In genomic region chr5:110839038-110839677, GRCm38 (mm10) we compare ENCODE assay signal across 8 mouse cellular contexts. TPM values are rescaled to one million over a fixed set of nuclear protein-coding genes. Genes with fewer than 3 reads are reported as not detected.
DNase-seq lines count a peak whose midpoint lies in the region; ATAC-seq and TF ChIP-seq lines count a peak whose summit lies in the region.

No protein-coding gene starts in this region.

- H3K9ac ChIP-seq in limb, embryonic 15.5 days: peak overlapping the region; percentile 54

- H3K27me3 ChIP-seq in thymus, adult 2 months (ENCODE audit: control insufficient read depth, insufficient read depth, low read length): no peaks in the 10 kb centered on the region
- H3K27me3 ChIP-seq in erythroblast, embryonic 14.5 days (ENCODE audit: control insufficient read depth): no peaks in the 10 kb centered on the region
- H3K27me3 ChIP-seq in limb, embryonic 15.5 days: no peaks in the 10 kb centered on the region
- no peaks in the 10 kb centered on the region for H3K27me3 ChIP-seq in small intestine, adult 2 months (ENCODE audit: control insufficient read depth, insufficient read depth, low read length)

- TF ChIP-seq CTCF in thymus, adult 2 months (IDR thresholded peaks at IDR 0.05; ENCODE audit: borderline replicate concordance, control insufficient read depth, extremely low read depth, insufficient read depth, low read length, poor library complexity): no peak
- TF ChIP-seq CTCF in small intestine, adult 2 months (IDR thresholded peaks at IDR 0.05; ENCODE audit: extremely low read depth, insufficient read length, insufficient replicate concordance, low read depth, low read length): no peak

- peak overlapping the region; percentile 71 for H3K4me3 ChIP-seq in thymus, adult 2 months (ENCODE audit: control insufficient read depth, insufficient read depth, low read length)
- peak overlapping the region; percentile 100 for H3K4me3 ChIP-seq in erythroblast, embryonic 14.5 days (replicated peaks)
- peak overlapping the region; percentile 82 for H3K4me3 ChIP-seq in limb, embryonic 15.5 days
- peak overlapping the region; percentile 89 for H3K4me3 ChIP-seq in small intestine, adult 2 months (ENCODE audit: low read depth, low read length)

- no peak for TF ChIP-seq POLR2A in thymus, adult 2 months (IDR thresholded peaks at IDR 0.05; ENCODE audit: control insufficient read depth, extremely low read depth, insufficient read depth, low read length, poor library complexity)
- TF ChIP-seq POLR2A in small intestine, adult 2 months (IDR thresholded peaks at IDR 0.05; ENCODE audit: low read depth, low read length): no peak

- no peak for DNase-seq in thymus, adult 2 months
- no peak for DNase-seq in thymus, postnatal 14 days
- no peak for DNase-seq in retina, embryonic 14.5 days (ENCODE audit: low spot score)
- no peak for DNase-seq in yolk sac, embryonic 10.5 days (ENCODE audit: low spot score)
- DNase-seq in gastrocnemius, adult 18-20 months (ENCODE audit: low spot score): no peak

- peak overlapping the region; percentile 76 for H3K4me2 ChIP-seq in limb, embryonic 15.5 days

- H3K36me3 ChIP-seq in thymus, adult 2 months (ENCODE audit: control insufficient read depth, insufficient read depth, low read length): no peaks in the 10 kb centered on the region
- H3K36me3 ChIP-seq in erythroblast, embryonic 14.5 days (ENCODE audit: control insufficient read depth): peaks cover 62% of the 10 kb centered on the region
- no peaks in the 10 kb centered on the region for H3K36me3 ChIP-seq in limb, embryonic 15.5 days
- H3K36me3 ChIP-seq in small intestine, adult 2 months (ENCODE audit: control insufficient read depth, insufficient read depth, low read length): peaks cover 1% of the 10 kb centered on the region; the same call in 1 of the 2 replicates

- H3K27ac ChIP-seq in thymus, adult 2 months (ENCODE audit: control insufficient read depth, insufficient read depth, low read length): no peak overlapping the region
- peak overlapping the region; percentile 87 for H3K27ac ChIP-seq in limb, embryonic 15.5 days
- H3K27ac ChIP-seq in small intestine, adult 2 months (ENCODE audit: insufficient read depth, low read depth, low read length): peak overlapping the region; percentile 73

- ATAC-seq in limb, embryonic 15.5 days (ENCODE audit: insufficient number of reproducible peaks, low FRiP score, low TSS enrichment, low read depth): peak; percentile 52

- WGBS in thymus, adult 2 months: 6% methylated on average over 28 of the region's 28 CpGs
- WGBS in limb, embryonic 15.5 days: 4% methylated on average over 28 of the region's 28 CpGs
- 3% methylated on average over 28 of the region's 28 CpGs for WGBS in small intestine, adult 2 months

- H3K9me3 ChIP-seq in erythroblast, embryonic 14.5 days (ENCODE audit: control insufficient read depth, low read length): no peaks in the 10 kb centered on the region
- H3K9me3 ChIP-seq in limb, embryonic 15.5 days: no peaks in the 10 kb centered on the region

- 0 out of 2 replicates have a peak, but pooled peaks cover 2% of the 10 kb centered on the region for H3K4me1 ChIP-seq in thymus, adult 2 months (replicated peaks; ENCODE audit: control insufficient read depth, insufficient read depth, low read length)
- H3K4me1 ChIP-seq in erythroblast, embryonic 14.5 days (ENCODE audit: control insufficient read depth): peaks cover 71% of the 10 kb centered on the region
- peaks cover 12% of the 10 kb centered on the region for H3K4me1 ChIP-seq in limb, embryonic 15.5 days
- H3K4me1 ChIP-seq in small intestine, adult 2 months (ENCODE audit: control insufficient read depth, insufficient read depth, insufficient read length, low read length): no peaks in the 10 kb centered on the region; the same call in 1 of the 2 replicates

RNA-seq across cellular contexts. Expression of gene Hscb, which starts 0.4 kb away (rescaled TPM):
- 20.6 and 23.1 TPM in 2 replicates for polyA plus RNA-seq in thymus, adult 2 months (2012; rRNA removed)
- polyA plus RNA-seq in erythroblast, embryonic 14.5 days (2012): 19.1 and 22.4 TPM in 2 replicates
- 24.6 and 25.9 TPM in 2 replicates for polyA plus RNA-seq in limb, embryonic 15.5 days (2015; fragmentation: Nextera tagmentation; extraction: Ambion mirVana)
- 6.2 and 10.5 TPM in 2 replicates for polyA plus RNA-seq in small intestine, adult 2 months (2012; rRNA removed)
- total RNA-seq in gastrocnemius, adult 18-20 months (2021): 10 to 100 TPM; 11.8 to 15.6 TPM

RNA-seq across cellular contexts. Expression of gene Chek2, which starts 0.6 kb away (rescaled TPM):
- polyA plus RNA-seq in thymus, adult 2 months (2012; rRNA removed): 16.1 and 16.3 TPM in 2 replicates
- 0.50 and 0.52 TPM in 2 replicates for polyA plus RNA-seq in erythroblast, embryonic 14.5 days (2012)
- polyA plus RNA-seq in limb, embryonic 15.5 days (2015; fragmentation: Nextera tagmentation; extraction: Ambion mirVana): 20.0 and 20.7 TPM in 2 replicates
- polyA plus RNA-seq in small intestine, adult 2 months (2012; rRNA removed): 1.7 and 4.3 TPM in 2 replicates
- under 1 TPM; 0.76 to 0.80 TPM for total RNA-seq in gastrocnemius, adult 18-20 months (2021)

RNA-seq across cellular contexts. Expression of gene Ulk1, which starts 29.3 kb away (rescaled TPM):
- 130 and 136 TPM in 2 replicates for polyA plus RNA-seq in thymus, adult 2 months (2012; rRNA removed)
- polyA plus RNA-seq in erythroblast, embryonic 14.5 days (2012): 17.0 and 20.3 TPM in 2 replicates
- 15.2 and 17.6 TPM in 2 replicates for polyA plus RNA-seq in limb, embryonic 15.5 days (2015; fragmentation: Nextera tagmentation; extraction: Ambion mirVana)
- 20.0 and 34.6 TPM in 2 replicates for polyA plus RNA-seq in small intestine, adult 2 months (2012; rRNA removed)
- 10 to 100 TPM; 57.4 to 66.1 TPM for total RNA-seq in gastrocnemius, adult 18-20 months (2021)

RNA-seq across cellular contexts. Expression of gene Ttc28, which starts 40.4 kb away (rescaled TPM):
- 4.8 and 5.8 TPM in 2 replicates for polyA plus RNA-seq in thymus, adult 2 months (2012; rRNA removed)
- polyA plus RNA-seq in erythroblast, embryonic 14.5 days (2012): 0.04 and 0.06 TPM in 2 replicates
- polyA plus RNA-seq in limb, embryonic 15.5 days (2015; fragmentation: Nextera tagmentation; extraction: Ambion mirVana): 12.4 and 14.7 TPM in 2 replicates
- 2.1 and 3.2 TPM in 2 replicates for polyA plus RNA-seq in small intestine, adult 2 months (2012; rRNA removed)
- total RNA-seq in gastrocnemius, adult 18-20 months (2021): 10 to 100 TPM; 12.3 to 13.2 TPM

RNA-seq across cellular contexts. Expression of gene Pus1, which starts 58.7 kb away (rescaled TPM):
- polyA plus RNA-seq in thymus, adult 2 months (2012; rRNA removed): 27.4 and 28.5 TPM in 2 replicates
- polyA plus RNA-seq in erythroblast, embryonic 14.5 days (2012): 3.1 and 3.7 TPM in 2 replicates
- 33.1 and 36.3 TPM in 2 replicates for polyA plus RNA-seq in limb, embryonic 15.5 days (2015; fragmentation: Nextera tagmentation; extraction: Ambion mirVana)
- polyA plus RNA-seq in small intestine, adult 2 months (2012; rRNA removed): 12.9 and 22.2 TPM in 2 replicates
- 10 to 100 TPM; 10.7 to 11.4 TPM for total RNA-seq in gastrocnemius, adult 18-20 months (2021)
